Mouse (Mus musculus): Measurements from ENCODE around the gene Fam43a. TPM values are rescaled to one million over a fixed set of nuclear protein-coding genes. Genes with fewer than 3 reads are reported as not detected.

Fam43a gene
- total and polyA plus RNA-seq, 2 experiments from 2014 or later, result 10.5 to 17.4 TPM

GRCm38 (mm10) chr16:30596959-30597681 is 2.4 kb upstream of the Fam43a start:
- Histone ChIP-seq H3K9me3 (ENCODE audit: low read length) (no peaks in the 10 kb centered on the region), H3K4me3 (ENCODE audit: low read depth, low read length) (peak overlapping the region; percentile 16), H3K9ac (no peak overlapping the region), H3K27me3 (ENCODE audit: insufficient read depth, low read length) (peaks cover 10% of the 10 kb centered on the region; the same call in 1 of the 2 replicates), H3K4me2 (ENCODE audit: low read depth) (peak overlapping the region; percentile 47), H3K4me1 (ENCODE audit: insufficient read depth) (peaks cover 26% of the 10 kb centered on the region), H3K27ac (ENCODE audit: low read depth, low read length) (no peak overlapping the region), H3K36me3 (ENCODE audit: insufficient read depth) (no peaks in the 10 kb centered on the region)
- DNase-seq, result peak; percentile 96
- peak; percentile 96 for TF ChIP-seq CTCF (IDR thresholded peaks at IDR 0.05; ENCODE audit: low read depth)
- peak; percentile 48 for ATAC-seq
- 9% methylated on average over 16 of the region's 16 CpGs for WGBS

DNA sequence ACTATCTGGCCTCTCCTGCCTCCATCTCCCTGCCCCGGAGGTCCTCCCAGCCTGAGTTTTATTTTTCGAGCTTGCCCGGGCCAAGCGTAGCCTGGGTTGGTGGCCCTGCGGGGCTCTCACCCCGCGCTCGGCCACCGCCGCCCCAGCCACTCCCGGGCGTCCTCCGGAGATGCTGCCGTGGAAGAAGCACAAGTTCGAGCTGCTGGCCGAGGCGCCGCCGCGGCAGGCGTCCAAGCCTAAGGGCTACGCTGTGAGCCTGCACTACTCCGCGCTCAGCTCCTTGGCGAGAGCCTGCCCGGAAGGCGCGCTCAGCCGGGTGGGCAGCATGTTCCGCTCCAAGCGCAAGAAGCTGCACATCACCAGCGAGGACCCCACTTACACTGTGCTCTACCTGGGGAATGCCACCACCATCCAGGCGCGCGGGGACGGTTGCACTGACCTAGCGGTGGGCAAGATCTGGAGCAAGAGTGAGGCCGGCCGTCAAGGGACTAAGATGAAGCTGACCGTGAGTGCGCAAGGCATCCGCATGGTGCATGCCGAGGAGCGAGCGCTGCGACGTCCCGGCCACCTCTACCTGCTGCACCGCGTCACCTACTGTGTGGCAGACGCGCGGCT is 1.0 kb downstream of the Fam43a start:
- under 1% methylated on average over 53 of the region's 53 CpGs for WGBS
- peak overlapping the region; percentile 54 for H3K4me3 ChIP-seq (ENCODE audit: low read depth, low read length)
- peaks cover 10% of the 10 kb centered on the region; the same call in 1 of the 2 replicates for H3K27me3 ChIP-seq (ENCODE audit: insufficient read depth, low read length)
- H3K9me3 ChIP-seq (ENCODE audit: low read length), result no peaks in the 10 kb centered on the region
- ATAC-seq (peak; percentile 6; the same call in 1 of the 2 replicates), DNase-seq (peak; percentile 39)
- H3K4me1 ChIP-seq (ENCODE audit: insufficient read depth), result peaks cover 23% of the 10 kb centered on the region
- peak overlapping the region; percentile 58 for H3K9ac ChIP-seq
- no peaks in the 10 kb centered on the region for H3K36me3 ChIP-seq (ENCODE audit: insufficient read depth)
- 0 out of 2 replicates have a peak overlapping the region, but pooled peaks have one; percentile 35 for H3K27ac ChIP-seq (ENCODE audit: low read depth, low read length)
- TF ChIP-seq CTCF (IDR thresholded peaks at IDR 0.05; ENCODE audit: low read depth), result no peak
- H3K4me2 ChIP-seq (ENCODE audit: low read depth), result peak overlapping the region; percentile 96

DNA sequence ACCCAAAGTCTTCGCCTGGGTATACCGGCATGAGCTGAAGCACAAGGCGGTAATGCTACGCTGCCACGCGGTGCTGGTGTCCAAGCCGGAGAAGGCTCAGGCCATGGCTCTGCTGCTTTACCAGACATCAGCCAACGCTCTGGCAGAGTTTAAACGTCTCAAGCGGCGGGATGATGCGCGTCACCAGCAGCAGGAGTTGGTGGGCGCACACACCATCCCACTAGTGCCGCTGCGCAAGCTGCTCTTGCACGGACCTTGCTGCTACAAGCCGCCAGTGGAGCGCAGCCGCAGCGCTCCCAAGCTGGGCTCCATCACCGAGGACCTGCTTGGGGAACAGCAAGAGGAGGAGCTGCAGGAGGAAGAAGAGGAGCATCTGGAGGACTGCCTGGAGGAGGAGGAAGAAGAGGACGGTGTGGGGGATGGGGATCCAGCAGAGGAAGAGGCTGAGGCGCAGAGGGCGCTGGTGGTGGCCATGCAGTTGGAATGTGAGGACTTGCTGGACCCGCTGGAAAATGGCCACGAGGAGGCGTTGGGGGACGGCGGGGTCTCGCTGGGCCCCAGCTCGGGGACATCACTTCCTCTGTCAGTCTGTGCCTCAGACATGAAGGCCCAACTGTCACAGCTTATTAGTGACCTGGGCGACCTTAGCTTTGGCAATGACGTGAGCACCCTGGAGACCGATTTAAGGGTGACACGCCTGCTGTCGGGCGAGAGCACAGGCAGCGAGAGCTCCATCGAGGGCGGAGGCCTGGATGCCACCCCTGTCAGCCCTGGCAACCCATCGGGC is 1.7 kb downstream of the Fam43a start:
- Histone ChIP-seq H3K4me1 (ENCODE audit: insufficient read depth) (peaks cover 20% of the 10 kb centered on the region), H3K4me3 (ENCODE audit: low read depth, low read length) (peak overlapping the region; percentile 54), H3K9ac (peak overlapping the region; percentile 58), H3K27me3 (ENCODE audit: insufficient read depth, low read length) (peaks cover 10% of the 10 kb centered on the region; the same call in 1 of the 2 replicates), H3K4me2 (ENCODE audit: low read depth) (peak overlapping the region; percentile 96), H3K27ac (ENCODE audit: low read depth, low read length) (no peak overlapping the region; the same call in 1 of the 2 replicates), H3K9me3 (ENCODE audit: low read length) (no peaks in the 10 kb centered on the region), H3K36me3 (ENCODE audit: insufficient read depth) (no peaks in the 10 kb centered on the region)
- 10% methylated on average over 42 of the region's 42 CpGs for WGBS
- TF ChIP-seq CTCF (IDR thresholded peaks at IDR 0.05; ENCODE audit: low read depth), result peak; percentile 59
- DNase-seq, result peak; percentile 43
- ATAC-seq, result peak; percentile 32

DNA sequence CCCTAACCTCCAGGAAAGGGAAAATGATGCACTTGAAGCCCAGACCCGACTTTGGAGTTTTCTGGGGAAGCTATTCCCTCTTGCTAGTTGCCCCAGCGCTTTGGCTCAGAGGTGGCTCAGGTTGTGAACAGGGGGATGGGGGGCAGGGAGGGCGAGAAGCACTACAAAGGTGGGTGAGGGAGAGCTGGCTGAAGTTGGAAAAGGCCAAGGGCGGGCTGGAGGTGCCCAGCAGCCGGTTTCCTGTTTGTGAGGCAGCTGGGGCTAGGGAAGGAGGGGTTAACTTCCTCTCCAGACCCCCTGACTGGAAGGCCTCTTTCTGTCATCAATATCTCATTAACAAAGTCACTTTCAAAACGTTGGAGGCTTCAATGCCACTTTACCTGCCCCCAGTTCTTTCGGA is 2.4 kb downstream of the Fam43a start:
- 36% methylated on average over 7 of the region's 7 CpGs for WGBS
- no peak for DNase-seq

GRCm38 (mm10) chr16:30602684-30603530 is 3.4 kb downstream of the Fam43a start:
- H3K27me3 ChIP-seq (ENCODE audit: insufficient read depth, low read length), result peaks cover 10% of the 10 kb centered on the region; the same call in 1 of the 2 replicates
- H3K9ac ChIP-seq, result no peak overlapping the region
- no peak overlapping the region for H3K27ac ChIP-seq (ENCODE audit: low read depth, low read length)
- H3K36me3 ChIP-seq (ENCODE audit: insufficient read depth), result no peaks in the 10 kb centered on the region
- no peak for TF ChIP-seq CTCF (IDR thresholded peaks at IDR 0.05; ENCODE audit: low read depth)
- no peak overlapping the region for H3K4me3 ChIP-seq (ENCODE audit: low read depth, low read length)
- DNase-seq (no peak), ATAC-seq (no peak)
- peaks cover 16% of the 10 kb centered on the region for H3K4me1 ChIP-seq (ENCODE audit: insufficient read depth)
- H3K9me3 ChIP-seq (ENCODE audit: low read length), result no peaks in the 10 kb centered on the region
- 41% methylated on average over 18 of the region's 18 CpGs for WGBS
- H3K4me2 ChIP-seq (ENCODE audit: low read depth), result no peak overlapping the region

More for the DNA sequence above, 2.4 kb downstream of the Fam43a start:
- Histone ChIP-seq H3K4me1 (ENCODE audit: insufficient read depth) (peaks cover 16% of the 10 kb centered on the region), H3K36me3 (ENCODE audit: insufficient read depth) (no peaks in the 10 kb centered on the region), H3K9ac (no peak overlapping the region), H3K4me2 (ENCODE audit: low read depth) (peak overlapping the region; percentile 96), H3K4me3 (ENCODE audit: low read depth, low read length) (no peak overlapping the region), H3K27ac (ENCODE audit: low read depth, low read length) (no peak overlapping the region), H3K27me3 (ENCODE audit: insufficient read depth, low read length) (peaks cover 10% of the 10 kb centered on the region; the same call in 1 of the 2 replicates), H3K9me3 (ENCODE audit: low read length) (no peaks in the 10 kb centered on the region)
- TF ChIP-seq CTCF (IDR thresholded peaks at IDR 0.05; ENCODE audit: low read depth), result no peak
- no peak for ATAC-seq

- Histone ChIP-seq H3K4me2 (ENCODE audit: low read depth) (no peak overlapping the region), H3K27ac (ENCODE audit: low read depth, low read length) (no peak overlapping the region), H3K9me3 (ENCODE audit: low read length) (no peaks in the 10 kb centered on the region), H3K4me1 (ENCODE audit: insufficient read depth) (peaks cover 16% of the 10 kb centered on the region), H3K9ac (no peak overlapping the region), H3K4me3 (ENCODE audit: low read depth, low read length) (no peak overlapping the region), H3K27me3 (ENCODE audit: insufficient read depth, low read length) (peaks cover 10% of the 10 kb centered on the region; the same call in 1 of the 2 replicates), H3K36me3 (ENCODE audit: insufficient read depth) (no peaks in the 10 kb centered on the region)
- WGBS, result 58% methylated on average over 9 of the region's 9 CpGs
- TF ChIP-seq CTCF (IDR thresholded peaks at IDR 0.05; ENCODE audit: low read depth), result no peak
- DNase-seq, result no peak
- no peak for ATAC-seq
Observed at GRCm38 (mm10) chr16:30603531-30603842, 4.0 kb downstream of the Fam43a start.
